Mouse (Mus musculus) liver, postnatal 0 days (tissue): Measurements from ENCODE around the gene Veph1. TPM values are rescaled to one million over a fixed set of nuclear protein-coding genes. Genes with fewer than 3 reads are reported as not detected.

Source experiments
- ATAC-seq: fragments of 200-750 bp; cut with Nextera tagmentation; 2 replicates; pipeline ENCODE4 v1.8.0; 2017; ENCODE audit warnings: mild to moderate bottlenecking, moderate library complexity
- DNase-seq: peaks from one replicate; pipeline ENCODE4 v3.0.0-alpha.2; 2016
- H3K27ac ChIP-seq: fragments of 300-500 bp; sonication (generic); 2 replicates; pipeline ENCODE4 v1.5.1; 2014; ENCODE audit warnings: antibody characterized with exemption, moderate library complexity, mild to moderate bottlenecking, low read depth
- H3K27me3 ChIP-seq: fragments of 300-500 bp; sonication (generic); 2 replicates; pipeline ENCODE4 v1.6.1; 2014; ENCODE audit warnings: low read length, control low read depth, mixed read lengths; ENCODE audit not compliant: insufficient read depth
- H3K36me3 ChIP-seq: fragments of 300-500 bp; sonication (generic); replicated peaks from 2 replicates; pipeline ENCODE4 v1.6.1; 2014; ENCODE audit warnings: mild to moderate bottlenecking, control low read depth, low read length, moderate library complexity, mixed read lengths; ENCODE audit not compliant: insufficient read depth
- H3K4me1 ChIP-seq: fragments of 300-500 bp; sonication (generic); 2 replicates; pipeline ENCODE4 v1.6.1; 2014; ENCODE audit warnings: antibody characterized with exemption, mild to moderate bottlenecking, control low read depth; ENCODE audit not compliant: insufficient read depth
- H3K4me2 ChIP-seq: fragments of 300-500 bp; sonication (generic); 2 replicates; pipeline ENCODE4 v1.6.1; 2014; ENCODE audit warnings: low read depth, mild to moderate bottlenecking, low read length, moderate library complexity, mixed read lengths
- H3K4me3 ChIP-seq: fragments of 300-500 bp; sonication (generic); 2 replicates; pipeline ENCODE4 v1.5.1; 2014; ENCODE audit warnings: low read depth, low read length
- H3K9ac ChIP-seq: fragments of 300-500 bp; sonication (generic); replicated peaks from 2 replicates; pipeline ENCODE4 v1.6.1; 2014; ENCODE audit warnings: mild to moderate bottlenecking, moderate library complexity
- H3K9me3 ChIP-seq: fragments of 300-500 bp; sonication (generic); 2 replicates; pipeline ENCODE4 v1.6.1; 2016; ENCODE audit warnings: mild to moderate bottlenecking, control low read depth, low read length, mixed read lengths
- CTCF ChIP-seq: sonication (generic); IDR thresholded peaks from 2 replicates; pipeline ENCODE4 v1.5.1; 2016; ENCODE audit warnings: antibody characterized with exemption, low read depth
- EP300 ChIP-seq: IDR thresholded peaks from 2 replicates; pipeline ENCODE4 v1.6.1; 2016; ENCODE audit warnings: antibody characterized with exemption, low read depth, mild to moderate bottlenecking
- WGBS: fragments of 180-500 bp; shearing (Covaris S2); extraction: QIAGEN DNeasy Blood & Tissue Kit; methylation state at CpG from one replicate; pipeline ENCODE4 v1.1.7; 2014; ENCODE audit not compliant: insufficient replicate concordance; 5-methylcytosine and 5-hydroxymethylcytosine counted together
- polyA plus RNA-seq: library from polyadenylated mRNA; unstranded; fragments of >200 nt; fragmentation: Nextera tagmentation; extraction: Ambion mirVana; gene quantifications from 2 replicates; pipeline ENCODE4 v1.2.1, GENCODE M21; 2015

Veph1 gene
- polyA plus RNA-seq, 1 experiment from 2014 or later = not detected

DNA sequence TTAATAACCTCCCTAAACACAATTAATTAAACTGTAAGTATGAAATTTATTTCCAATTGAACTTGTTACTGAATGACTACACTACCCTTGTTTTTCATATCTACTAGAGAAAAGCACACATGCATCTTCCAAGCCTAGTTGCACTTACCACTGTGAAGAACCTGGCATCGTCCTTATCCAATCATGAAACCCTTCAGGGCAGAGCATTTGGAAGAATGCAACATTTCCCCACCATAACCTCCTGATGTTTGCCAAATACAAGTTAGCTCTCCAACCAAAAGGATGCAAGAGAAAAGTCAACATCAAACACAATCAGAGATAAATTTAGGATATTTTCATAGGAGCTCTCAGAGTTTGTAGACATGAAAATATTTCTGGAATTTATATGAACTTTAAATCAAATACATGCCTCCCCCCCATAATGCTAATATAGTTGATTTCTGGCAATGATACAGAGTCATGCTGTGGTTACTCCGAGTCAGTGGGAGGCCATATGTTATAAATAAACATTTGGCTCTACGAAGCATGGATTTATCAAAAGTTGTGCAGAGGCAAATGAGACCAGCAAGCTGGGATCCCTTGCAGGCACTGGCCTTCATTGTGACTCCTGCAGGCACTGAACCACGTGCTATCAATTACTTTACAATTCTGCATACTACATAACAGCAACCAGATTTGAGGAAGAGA lies 165.2 kb downstream of the Veph1 start:
- H3K36me3 ChIP-seq = no peaks in the 10 kb centered on the region
- H3K4me2 ChIP-seq = no peak overlapping the region
- no peaks in the 10 kb centered on the region for H3K4me1 ChIP-seq
- H3K4me3 ChIP-seq = no peak overlapping the region
- TF ChIP-seq CTCF (no peak), EP300 (no peak)
- H3K9ac ChIP-seq = no peak overlapping the region
- no peaks in the 10 kb centered on the region for H3K9me3 ChIP-seq
- WGBS = 63% methylated on average over 4 of the region's 4 CpGs
- no peaks in the 10 kb centered on the region for H3K27me3 ChIP-seq
- DNase-seq (no peak), ATAC-seq (no peak)
- no peak overlapping the region for H3K27ac ChIP-seq

DNA sequence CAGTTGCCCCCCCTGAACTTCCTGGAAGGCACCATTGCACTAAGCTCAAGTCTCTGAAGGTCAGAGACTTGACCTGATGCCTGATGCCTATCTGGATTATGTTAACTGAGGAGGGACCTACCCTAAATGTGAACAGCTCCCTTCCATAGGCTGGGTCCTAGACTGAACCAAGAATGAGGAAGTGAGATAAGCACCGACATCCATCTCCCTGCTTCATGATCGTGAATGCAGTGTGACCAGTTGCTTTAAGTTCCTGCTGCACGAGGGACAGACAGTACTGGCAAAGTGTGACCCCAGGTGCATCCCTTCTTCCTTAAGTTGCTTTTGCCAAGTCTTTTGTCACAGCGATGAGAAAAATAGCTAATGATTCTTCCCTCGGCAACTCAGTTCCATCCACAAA lies 166.9 kb downstream of the Veph1 start:
- Histone ChIP-seq H3K9me3 (no peaks in the 10 kb centered on the region), H3K36me3 (no peaks in the 10 kb centered on the region), H3K4me1 (no peaks in the 10 kb centered on the region), H3K9ac (no peak overlapping the region), H3K4me2 (no peak overlapping the region), H3K27me3 (no peaks in the 10 kb centered on the region), H3K27ac (no peak overlapping the region), H3K4me3 (no peak overlapping the region)
- no peak for TF ChIP-seq EP300
- TF ChIP-seq CTCF = no peak
- DNase-seq (no peak), ATAC-seq (no peak)
- WGBS = 29% methylated on average over 5 of the region's 5 CpGs

DNA sequence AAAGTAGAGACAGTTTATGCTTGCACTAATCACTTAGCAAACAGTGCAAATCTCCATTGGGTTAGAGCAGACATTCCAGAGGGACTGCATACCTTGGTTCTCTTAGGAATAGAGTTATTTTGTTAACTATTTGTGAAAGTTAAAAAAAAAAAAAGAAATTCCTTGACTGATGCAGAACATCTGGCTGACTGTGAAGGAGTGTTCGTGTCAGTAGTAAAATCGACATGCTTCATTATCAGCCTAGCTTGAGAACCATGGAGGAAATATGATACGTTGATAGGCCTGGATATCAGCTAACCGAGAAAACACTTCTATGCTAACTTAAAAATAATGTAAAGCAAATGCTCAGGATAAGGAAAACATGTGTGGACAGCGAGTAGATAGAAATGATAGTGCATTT lies 191.1 kb downstream of the Veph1 start:
- TF ChIP-seq EP300 (no peak), CTCF (no peak)
- Histone ChIP-seq H3K4me2 (no peak overlapping the region), H3K4me1 (no peaks in the 10 kb centered on the region), H3K27ac (no peak overlapping the region), H3K9me3 (0 out of 2 replicates have a peak, but pooled peaks cover 2% of the 10 kb centered on the region), H3K36me3 (no peaks in the 10 kb centered on the region), H3K4me3 (no peak overlapping the region), H3K9ac (no peak overlapping the region), H3K27me3 (no peaks in the 10 kb centered on the region)
- DNase-seq (no peak), ATAC-seq (no peak)
- 63% methylated on average over 5 of the region's 5 CpGs for WGBS

DNA sequence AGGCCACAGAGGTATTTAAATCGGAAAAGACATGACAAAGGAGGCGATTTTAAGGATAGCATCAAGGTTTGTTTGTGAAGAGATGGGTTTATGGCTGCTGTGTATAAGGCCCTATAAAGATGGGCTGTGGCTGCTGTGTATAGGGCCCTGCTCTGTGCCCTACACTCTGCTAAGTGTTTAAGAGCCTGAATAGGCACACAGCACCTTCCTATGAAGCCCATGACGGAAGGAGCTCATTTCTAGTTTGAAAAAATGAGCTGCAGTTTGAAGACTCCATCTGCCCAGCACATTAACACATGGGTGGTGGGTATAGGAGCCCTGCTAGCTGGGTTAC lies 194.1 kb downstream of the Veph1 start:
- ATAC-seq (no peak), DNase-seq (no peak)
- Histone ChIP-seq H3K4me3 (no peak overlapping the region), H3K4me2 (no peak overlapping the region), H3K36me3 (no peaks in the 10 kb centered on the region), H3K9me3 (0 out of 2 replicates have a peak, but pooled peaks cover 2% of the 10 kb centered on the region), H3K27ac (no peak overlapping the region), H3K27me3 (no peaks in the 10 kb centered on the region), H3K9ac (no peak overlapping the region), H3K4me1 (no peaks in the 10 kb centered on the region)
- TF ChIP-seq CTCF (no peak), EP300 (no peak)
- 74% methylated on average over 3 of the region's 3 CpGs for WGBS

DNA sequence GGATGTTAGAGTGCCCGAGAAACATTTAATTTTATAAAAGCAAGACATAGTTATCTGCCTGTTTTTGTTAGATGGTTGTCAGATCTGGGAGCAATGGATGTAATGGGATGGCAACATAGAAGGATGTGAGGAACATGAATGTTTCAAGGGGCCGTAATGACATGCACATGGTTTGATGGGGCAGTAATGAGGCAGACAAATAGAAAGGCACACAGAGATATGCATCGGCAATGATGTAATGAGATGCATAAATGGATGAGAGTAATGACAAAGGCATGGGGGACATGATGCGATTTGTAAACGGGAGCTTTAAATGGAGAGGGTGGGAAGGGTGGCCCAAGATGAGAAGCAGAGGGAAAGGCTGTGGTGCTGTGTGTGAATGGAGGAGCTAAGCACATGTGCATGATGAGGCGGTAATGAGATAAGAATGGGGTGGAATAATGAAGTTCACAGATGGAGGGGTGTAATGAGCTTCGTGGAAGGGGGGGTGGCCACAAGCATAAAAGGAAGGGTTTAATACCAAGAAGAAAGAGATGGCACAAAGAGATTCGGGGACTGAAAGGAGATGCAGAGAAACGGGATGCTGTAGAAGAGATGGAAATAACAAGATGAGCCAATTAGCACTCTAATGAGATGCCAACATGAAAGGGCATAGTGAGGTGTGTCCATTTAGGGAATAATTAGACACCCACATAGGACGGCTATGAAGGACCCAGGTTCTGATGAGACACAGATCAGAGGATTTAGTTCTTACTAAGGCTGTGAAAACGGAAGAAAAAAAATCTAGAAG lies 194.6 kb downstream of the Veph1 start:
- WGBS = 76% methylated on average over 11 of the region's 11 CpGs
- Histone ChIP-seq H3K9me3 (0 out of 2 replicates have a peak, but pooled peaks cover 2% of the 10 kb centered on the region), H3K4me2 (no peak overlapping the region), H3K4me3 (no peak overlapping the region), H3K27ac (no peak overlapping the region), H3K27me3 (no peaks in the 10 kb centered on the region), H3K4me1 (no peaks in the 10 kb centered on the region), H3K36me3 (no peaks in the 10 kb centered on the region), H3K9ac (no peak overlapping the region)
- no peak for DNase-seq
- no peak for ATAC-seq
- TF ChIP-seq EP300 = no peak

DNA sequence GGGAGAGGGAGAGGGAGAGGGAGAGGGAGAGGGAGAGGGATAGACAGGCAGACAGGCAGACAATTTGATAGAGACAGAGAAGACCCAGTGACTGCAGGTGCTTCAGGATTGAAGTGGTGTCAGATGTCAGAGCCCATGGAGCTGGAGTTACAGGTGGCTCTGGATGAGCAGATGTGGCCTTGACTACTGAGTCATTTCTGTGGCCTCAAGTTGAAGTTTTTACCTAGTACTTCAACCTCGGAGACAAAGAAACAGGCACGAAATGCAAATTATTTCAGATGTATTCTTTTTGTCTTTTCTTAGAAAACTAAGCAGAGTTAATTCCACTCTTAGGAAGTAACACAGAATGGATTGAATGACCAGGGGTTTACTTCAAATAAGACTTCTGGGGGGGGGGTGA lies 195.6 kb downstream of the Veph1 start:
- Histone ChIP-seq H3K27me3 (no peaks in the 10 kb centered on the region), H3K4me1 (no peaks in the 10 kb centered on the region), H3K27ac (no peak overlapping the region), H3K9me3 (0 out of 2 replicates have a peak, but pooled peaks cover 2% of the 10 kb centered on the region), H3K4me3 (no peak overlapping the region), H3K9ac (no peak overlapping the region), H3K36me3 (no peaks in the 10 kb centered on the region), H3K4me2 (no peak overlapping the region)
- ATAC-seq (no peak), DNase-seq (no peak)
- 70% methylated on average over 2 of the region's 2 CpGs for WGBS
- TF ChIP-seq CTCF (no peak), EP300 (no peak)
